Mouse (Mus musculus) lung, postnatal 0 days (tissue): ENCODE results near the gene Npas4. TPM values are rescaled to one million over a fixed set of nuclear protein-coding genes. Genes with fewer than 3 reads are reported as not detected.

ENCODE experiments used
- ATAC-seq: fragments of 200-750 bp; cut with Nextera tagmentation; 2 replicates; pipeline ENCODE4 v1.8.0; 2017; ENCODE audit warnings: moderate library complexity
- DNase-seq: peaks from one replicate; pipeline ENCODE4 v3.0.0-alpha.2; 2016; ENCODE audit warnings: low spot score
- H3K27ac ChIP-seq: fragments of 300-500 bp; sonication (generic); 2 replicates; pipeline ENCODE4 v1.5.1; 2014; ENCODE audit warnings: antibody characterized with exemption, mild to moderate bottlenecking, low read length, mixed read lengths
- H3K27me3 ChIP-seq: fragments of 300-500 bp; sonication (generic); replicated peaks from 2 replicates; pipeline ENCODE4 v1.6.1; 2014; ENCODE audit warnings: low read length, mixed read lengths; ENCODE audit not compliant: insufficient read depth
- H3K36me3 ChIP-seq: fragments of 300-500 bp; sonication (generic); 2 replicates; pipeline ENCODE4 v1.6.1; 2014; ENCODE audit warnings: low read length, mixed read lengths; ENCODE audit not compliant: insufficient read depth
- H3K4me1 ChIP-seq: fragments of 300-500 bp; sonication (generic); 2 replicates; pipeline ENCODE4 v1.6.1; 2014; ENCODE audit warnings: antibody characterized with exemption, low read depth, low read length, mixed read lengths; ENCODE audit not compliant: insufficient read depth
- H3K4me2 ChIP-seq: fragments of 300-500 bp; sonication (generic); replicated peaks from 2 replicates; pipeline ENCODE4 v1.6.1; 2014; ENCODE audit warnings: low read depth, mild to moderate bottlenecking, low read length, moderate library complexity, mixed read lengths
- H3K4me3 ChIP-seq: fragments of 300-500 bp; sonication (generic); 2 replicates; pipeline ENCODE4 v1.5.1; 2014; ENCODE audit warnings: low read depth, low read length
- H3K9ac ChIP-seq: fragments of 300-500 bp; sonication (generic); replicated peaks from 2 replicates; pipeline ENCODE4 v1.6.1; 2014; ENCODE audit warnings: low read depth, mild to moderate bottlenecking
- H3K9me3 ChIP-seq: fragments of 300-500 bp; sonication (generic); 2 replicates; pipeline ENCODE4 v1.6.1; 2016; ENCODE audit warnings: low read length, mixed read lengths
- CTCF ChIP-seq: IDR thresholded peaks from 2 replicates; pipeline ENCODE4 v1.5.1; 2016; ENCODE audit warnings: antibody characterized with exemption, mild to moderate bottlenecking
- EP300 ChIP-seq: IDR thresholded peaks from 2 replicates; pipeline ENCODE4 v1.6.1; 2016; ENCODE audit warnings: antibody characterized with exemption, mild to moderate bottlenecking, control low read depth
- WGBS: fragments of 180-500 bp; shearing (Covaris S2); extraction: QIAGEN DNeasy Blood & Tissue Kit; methylation state at CpG from one replicate; pipeline ENCODE4 v1.1.7; 2014; 5-methylcytosine and 5-hydroxymethylcytosine counted together
- polyA plus RNA-seq: library from polyadenylated mRNA; unstranded; fragments of >200 nt; fragmentation: Nextera tagmentation; extraction: Ambion mirVana; gene quantifications from 2 replicates; pipeline ENCODE4 v1.2.1, GENCODE M21; 2015

The Npas4 gene
- polyA plus RNA-seq, 1 experiment from 2014 or later, result 0.04 TPM

DNA sequence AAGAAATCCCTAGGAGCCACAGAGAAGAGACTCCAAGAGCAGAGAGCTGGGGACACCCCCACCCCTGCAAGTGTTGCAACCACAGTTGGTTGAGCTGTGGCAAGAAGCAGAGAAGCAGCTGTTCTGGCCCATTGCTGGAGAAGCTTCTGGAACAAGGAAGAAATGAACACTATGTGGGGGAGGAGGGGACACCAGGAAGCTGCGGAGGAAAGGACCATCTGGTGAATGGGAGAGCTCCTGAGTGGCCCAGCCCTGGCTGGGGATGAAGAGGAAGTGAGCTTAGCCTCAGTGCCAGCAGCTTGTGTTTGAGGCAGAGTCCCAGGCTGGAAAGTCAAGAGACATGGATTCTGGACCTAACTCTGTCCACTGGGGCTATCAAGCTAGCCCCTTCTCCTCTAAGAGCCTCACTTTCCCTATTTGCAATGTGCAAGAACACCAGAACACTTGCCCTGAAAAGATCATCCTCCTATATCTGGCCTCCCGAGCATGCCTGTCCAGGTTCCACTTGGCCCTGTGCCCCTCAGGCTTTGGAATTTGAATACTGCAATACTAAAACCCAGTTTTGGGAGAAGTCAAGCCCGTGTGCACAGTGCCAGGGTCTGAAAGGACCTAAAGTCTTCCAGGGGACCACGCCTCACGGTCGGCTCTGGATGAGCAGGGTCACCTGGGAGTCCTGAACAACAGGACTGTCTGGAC is 9.5 kb upstream of the Npas4 start:
- 57% methylated on average over 6 of the region's 6 CpGs for WGBS
- Histone ChIP-seq H3K4me3 (no peak overlapping the region), H3K4me1 (no peaks in the 10 kb centered on the region), H3K27ac (no peak overlapping the region), H3K4me2 (no peak overlapping the region), H3K27me3 (no peaks in the 10 kb centered on the region), H3K9me3 (no peaks in the 10 kb centered on the region), H3K9ac (no peak overlapping the region), H3K36me3 (no peaks in the 10 kb centered on the region)
- ATAC-seq (no peak), DNase-seq (peak; percentile 32)
- TF ChIP-seq CTCF (no peak), EP300 (no peak)

DNA sequence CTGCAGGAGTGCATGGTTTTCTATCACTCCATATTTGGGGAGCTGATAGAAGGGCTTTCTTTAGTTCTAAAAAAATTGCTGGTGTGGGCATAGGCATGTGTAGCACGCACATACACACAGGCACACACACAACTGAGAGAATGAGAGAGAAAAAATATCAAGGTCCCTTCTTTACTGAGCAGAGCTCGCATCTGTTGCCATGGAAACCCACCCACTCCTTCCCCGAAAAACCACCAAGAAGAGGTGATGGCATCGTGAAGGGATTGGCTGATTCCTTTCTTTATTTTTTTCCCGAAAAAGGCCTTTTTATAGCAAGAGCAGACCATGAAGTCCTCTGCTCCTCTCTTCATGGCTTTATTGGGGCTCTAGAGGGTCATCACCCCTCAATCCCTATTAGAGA is 3.9 kb upstream of the Npas4 start:
- TF ChIP-seq CTCF (no peak), EP300 (no peak)
- Histone ChIP-seq H3K4me1 (no peaks in the 10 kb centered on the region), H3K9ac (no peak overlapping the region), H3K4me3 (no peak overlapping the region), H3K9me3 (no peaks in the 10 kb centered on the region), H3K4me2 (no peak overlapping the region), H3K27me3 (peaks cover 22% of the 10 kb centered on the region), H3K36me3 (no peaks in the 10 kb centered on the region), H3K27ac (no peak overlapping the region)
- ATAC-seq (no peak), DNase-seq (no peak)
- 46% methylated on average over 5 of the region's 5 CpGs for WGBS

DNA sequence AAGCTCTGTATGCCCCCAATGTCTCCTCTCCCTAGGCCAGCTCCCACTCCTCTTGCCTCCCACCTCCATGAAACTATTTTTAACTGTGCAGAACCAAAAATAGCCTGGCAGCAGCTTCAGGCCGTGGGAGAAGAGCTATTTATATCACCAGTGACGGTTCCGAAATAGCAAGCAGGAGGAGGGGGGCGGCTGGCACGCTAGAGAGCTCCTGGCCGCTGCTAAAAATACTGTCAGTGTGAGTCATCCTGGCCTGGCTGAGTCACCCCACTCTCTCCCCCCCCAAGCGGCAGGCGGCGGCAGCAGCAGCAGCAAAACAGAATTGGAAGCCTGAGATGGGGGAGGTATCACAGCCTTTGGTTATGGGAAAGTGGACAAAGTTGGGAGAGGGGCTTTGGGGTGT is 2.8 kb upstream of the Npas4 start:
- TF ChIP-seq CTCF (peak; percentile 16; the same call in 1 of the 2 replicates), EP300 (no peak)
- no peak overlapping the region for H3K27ac ChIP-seq
- DNase-seq (peak; percentile 88), ATAC-seq (peak; percentile 73)
- no peak overlapping the region for H3K4me3 ChIP-seq
- no peaks in the 10 kb centered on the region for H3K36me3 ChIP-seq
- no peak overlapping the region for H3K9ac ChIP-seq
- no peak overlapping the region for H3K4me2 ChIP-seq
- H3K27me3 ChIP-seq, result peaks cover 22% of the 10 kb centered on the region
- WGBS, result 1% methylated on average over 9 of the region's 9 CpGs
- H3K9me3 ChIP-seq, result no peaks in the 10 kb centered on the region
- H3K4me1 ChIP-seq, result no peaks in the 10 kb centered on the region

DNA sequence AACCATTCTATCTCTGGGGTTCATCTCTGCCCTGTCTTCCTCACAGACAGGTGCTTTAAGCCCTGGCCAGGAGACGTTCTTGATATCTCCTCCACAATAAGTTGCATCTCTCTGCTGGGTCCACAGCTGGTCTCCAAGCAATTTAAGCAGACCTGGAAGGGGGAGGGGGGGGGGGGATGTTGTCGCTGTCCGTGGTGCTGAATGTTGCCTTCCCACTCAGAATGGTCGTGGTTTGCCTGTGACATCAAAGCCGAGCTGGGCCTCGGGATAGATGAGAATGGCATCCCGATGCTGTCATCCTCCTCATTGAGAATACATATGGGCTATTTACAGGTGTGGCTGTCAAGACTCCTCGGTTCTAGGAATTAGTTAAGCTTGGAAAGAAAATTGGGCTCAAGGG is 2.3 kb upstream of the Npas4 start:
- Histone ChIP-seq H3K4me1 (no peaks in the 10 kb centered on the region), H3K9ac (no peak overlapping the region), H3K36me3 (no peaks in the 10 kb centered on the region), H3K27me3 (peaks cover 22% of the 10 kb centered on the region), H3K4me3 (no peak overlapping the region), H3K27ac (no peak overlapping the region), H3K9me3 (no peaks in the 10 kb centered on the region), H3K4me2 (no peak overlapping the region)
- no peak for ATAC-seq
- 16% methylated on average over 8 of the region's 8 CpGs for WGBS
- DNase-seq, result no peak
- no peak for TF ChIP-seq EP300

DNA sequence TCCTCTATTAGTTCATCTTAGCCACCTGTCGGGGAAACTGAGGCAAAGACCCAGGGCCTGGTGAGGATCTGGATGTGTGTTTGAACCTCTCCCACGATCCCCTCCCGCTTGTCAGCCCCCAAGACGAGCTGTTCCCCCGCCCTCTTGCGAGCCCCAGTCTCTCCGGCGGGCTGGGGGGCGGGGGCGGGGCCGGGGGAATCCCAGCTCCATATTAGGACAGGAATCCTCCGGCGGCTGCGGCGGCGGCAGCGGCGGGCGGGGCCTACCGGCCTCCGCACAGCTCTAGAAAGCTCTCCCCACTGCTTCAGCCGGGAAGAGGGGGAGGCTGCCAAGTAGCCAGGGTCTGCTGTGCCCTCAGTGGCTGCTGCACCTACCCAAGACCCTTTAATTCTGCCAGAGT is 600 bp upstream of the Npas4 start:
- Histone ChIP-seq H3K4me3 (no peak overlapping the region), H3K27me3 (peaks cover 22% of the 10 kb centered on the region), H3K27ac (no peak overlapping the region), H3K9me3 (no peaks in the 10 kb centered on the region), H3K4me2 (no peak overlapping the region), H3K9ac (no peak overlapping the region), H3K36me3 (no peaks in the 10 kb centered on the region), H3K4me1 (no peaks in the 10 kb centered on the region)
- no peak for TF ChIP-seq EP300
- no peak for TF ChIP-seq CTCF
- ATAC-seq (no peak), DNase-seq (no peak)
- 5% methylated on average over 12 of the region's 22 CpGs for WGBS

DNA sequence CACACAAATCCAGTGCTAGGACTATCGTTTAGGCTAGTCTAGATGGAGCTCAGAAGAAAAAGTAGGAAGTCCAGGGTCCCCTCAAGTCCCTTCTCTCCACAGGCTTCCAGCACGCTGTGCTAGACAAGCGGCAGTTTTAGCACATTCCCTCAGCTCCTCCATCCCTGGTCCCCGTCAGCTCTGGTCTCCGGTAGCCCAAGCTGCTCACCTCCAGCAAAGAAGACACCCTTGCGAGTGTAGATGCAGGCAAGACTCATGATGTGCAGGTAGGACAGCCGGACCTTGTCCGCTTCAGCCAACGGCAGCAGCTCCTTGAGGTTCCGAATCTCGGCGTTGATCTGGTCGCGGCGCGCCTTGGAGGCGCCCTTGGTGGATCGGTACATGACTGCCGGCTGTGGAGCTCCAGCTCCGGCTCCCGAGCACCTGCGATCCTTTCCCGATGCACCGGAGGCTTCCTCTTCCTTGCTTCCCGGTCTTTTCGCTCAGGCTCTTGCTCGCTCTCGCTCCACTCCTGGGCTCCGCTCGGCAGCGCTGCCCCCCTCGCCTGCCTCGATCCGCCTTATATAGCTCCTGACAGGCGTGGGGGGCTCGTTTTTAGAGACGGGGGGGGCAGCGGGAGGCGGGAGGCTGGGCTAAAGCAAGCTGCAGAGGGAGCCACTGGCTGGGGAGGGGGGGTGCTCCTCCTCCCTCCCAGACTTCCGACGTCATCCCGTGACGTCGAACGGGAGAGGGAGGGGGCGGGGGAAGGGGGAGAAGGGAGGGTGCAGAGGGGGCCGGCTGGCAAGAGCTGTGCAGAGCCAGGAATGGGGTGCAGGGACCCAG is 471 bp downstream of the Npas4 start:
- Histone ChIP-seq H3K36me3 (no peaks in the 10 kb centered on the region), H3K27me3 (peaks cover 22% of the 10 kb centered on the region), H3K4me3 (no peak overlapping the region), H3K9ac (no peak overlapping the region), H3K9me3 (no peaks in the 10 kb centered on the region), H3K4me2 (no peak overlapping the region), H3K4me1 (no peaks in the 10 kb centered on the region), H3K27ac (no peak overlapping the region)
- TF ChIP-seq EP300 (no peak), CTCF (no peak)
- DNase-seq, result no peak
- 29% methylated on average over 34 of the region's 47 CpGs for WGBS
- no peak for ATAC-seq
